8 mouse cellular contexts compared by ENCODE assay signal in the genomic region with DNA sequence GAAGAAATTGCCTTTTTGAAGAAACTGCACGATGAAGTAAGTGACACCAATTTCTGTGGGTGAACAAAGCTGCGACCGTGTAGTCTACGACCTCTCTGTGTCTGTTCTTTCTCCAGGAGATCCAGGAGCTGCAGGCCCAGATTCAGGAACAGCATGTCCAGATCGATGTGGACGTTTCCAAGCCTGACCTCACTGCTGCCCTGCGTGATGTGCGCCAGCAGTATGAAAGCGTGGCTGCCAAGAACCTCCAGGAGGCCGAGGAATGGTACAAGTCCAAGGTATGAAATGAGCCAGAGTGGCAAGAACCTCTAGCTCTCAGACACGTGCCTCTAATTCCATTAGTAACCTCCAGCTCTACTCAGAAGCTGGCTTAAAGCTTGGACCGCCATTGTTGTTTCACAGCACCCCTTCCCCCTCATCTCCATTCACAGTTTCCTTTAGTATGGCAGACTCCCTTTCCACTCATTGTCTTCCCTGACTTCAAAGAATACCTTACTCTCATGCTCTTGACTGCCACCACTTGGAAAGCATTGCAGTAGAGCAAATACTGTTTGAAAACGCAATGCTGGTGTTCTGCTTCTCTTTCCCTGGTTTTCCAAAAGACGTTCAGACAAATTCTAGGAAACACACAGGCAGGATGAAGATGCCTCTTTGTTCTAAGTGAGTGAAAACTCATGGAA. TPM values are rescaled to one million over a fixed set of nuclear protein-coding genes. Genes with fewer than 3 reads are reported as not detected.
A peak's percentile ranks its signal among the peaks of the same experiment; 100 is the strongest.
DNase-seq lines count a peak whose midpoint lies in the region; ATAC-seq lines count a peak whose summit lies in the region.

No protein-coding gene starts in this region.

- ATAC-seq in embryonic facial prominence, embryonic 13.5 days (ENCODE audit: insufficient number of reproducible peaks, insufficient read depth, low FRiP score, low TSS enrichment, low read depth), result no peak
- ATAC-seq in heart, embryonic 16.5 days (replicated peaks; ENCODE audit: extremely low read depth, insufficient read depth, low FRiP score), result no peak

- H3K9ac ChIP-seq in embryonic facial prominence, embryonic 13.5 days, result no peak overlapping the region
- H3K9ac ChIP-seq in heart, embryonic 16.5 days (ENCODE audit: low read length), result 0 out of 2 replicates have a peak overlapping the region, but pooled peaks have one; percentile 30

- no peaks in the 10 kb centered on the region for H3K27me3 ChIP-seq in embryonic facial prominence, embryonic 13.5 days
- 0 out of 2 replicates have a peak, but pooled peaks cover 5% of the 10 kb centered on the region for H3K27me3 ChIP-seq in embryonic facial prominence, embryonic 10.5 days (replicated peaks; ENCODE audit: low read depth, poor library complexity, severe bottlenecking)
- no peaks in the 10 kb centered on the region for H3K27me3 ChIP-seq in heart, embryonic 16.5 days (ENCODE audit: control insufficient read depth, insufficient read depth, low read length)

- peak overlapping the region; percentile 20; the same call in 1 of the 2 replicates for H3K4me2 ChIP-seq in embryonic facial prominence, embryonic 13.5 days
- peak overlapping the region; percentile 40 for H3K4me2 ChIP-seq in heart, embryonic 16.5 days (ENCODE audit: low read depth, low read length)

- no peak overlapping the region for H3K4me3 ChIP-seq in embryonic facial prominence, embryonic 13.5 days
- H3K4me3 ChIP-seq in embryonic facial prominence, embryonic 10.5 days, result no peak overlapping the region
- peak overlapping the region; percentile 22 for H3K4me3 ChIP-seq in heart, embryonic 16.5 days (ENCODE audit: low read length)

- 88% methylated on average over 14 of the region's 14 CpGs for WGBS in embryonic facial prominence, embryonic 13.5 days
- 84% methylated on average over 14 of the region's 14 CpGs for WGBS in embryonic facial prominence, embryonic 10.5 days
- 66% methylated on average over 14 of the region's 14 CpGs for WGBS in heart, embryonic 16.5 days

- peaks cover 15% of the 10 kb centered on the region for H3K4me1 ChIP-seq in embryonic facial prominence, embryonic 13.5 days
- H3K4me1 ChIP-seq in embryonic facial prominence, embryonic 10.5 days, result peaks cover 17% of the 10 kb centered on the region
- peaks cover 10% of the 10 kb centered on the region for H3K4me1 ChIP-seq in heart, embryonic 16.5 days (ENCODE audit: control insufficient read depth, insufficient read depth, low read length)

- DNase-seq in embryonic facial prominence, embryonic 10.5 days (ENCODE audit: low spot score), result no peak
- peak; percentile 7 for DNase-seq in urinary bladder, postnatal 14 days (ENCODE audit: low spot score)
- DNase-seq in urinary bladder, postnatal 10 days (ENCODE audit: low spot score), result no peak
- DNase-seq in right cerebral cortex, postnatal 4 days, result no peak
- DNase-seq in left cerebral cortex, adult 8-10 months (ENCODE audit: low spot score in 2 of 2), result no peak
- DNase-seq in layer of hippocampus, adult 8-10 months (ENCODE audit: low spot score in 2 of 2), result no peak

- no peak overlapping the region for H3K27ac ChIP-seq in embryonic facial prominence, embryonic 13.5 days
- no peak overlapping the region for H3K27ac ChIP-seq in embryonic facial prominence, embryonic 10.5 days (replicated peaks)
- H3K27ac ChIP-seq in heart, embryonic 16.5 days (ENCODE audit: low read length), result peak overlapping the region; percentile 52

- H3K9me3 ChIP-seq in embryonic facial prominence, embryonic 13.5 days, result no peaks in the 10 kb centered on the region
- H3K9me3 ChIP-seq in embryonic facial prominence, embryonic 10.5 days, result no peaks in the 10 kb centered on the region
- no peaks in the 10 kb centered on the region for H3K9me3 ChIP-seq in heart, embryonic 16.5 days (replicated peaks; ENCODE audit: control insufficient read depth, low read length)

- H3K36me3 ChIP-seq in embryonic facial prominence, embryonic 13.5 days, result peaks cover 66% of the 10 kb centered on the region
- H3K36me3 ChIP-seq in embryonic facial prominence, embryonic 10.5 days (replicated peaks), result peaks cover 69% of the 10 kb centered on the region
- peaks cover 55% of the 10 kb centered on the region for H3K36me3 ChIP-seq in heart, embryonic 16.5 days (ENCODE audit: control insufficient read depth, insufficient read depth)

RNA-seq across cellular contexts. Expression of a gene that starts 4.9 kb away (rescaled TPM):
- polyA plus RNA-seq in embryonic facial prominence, embryonic 13.5 days (2015; fragmentation: Nextera tagmentation; extraction: Ambion mirVana), result 923 and 1,009 TPM in 2 replicates
- 433 and 466 TPM in 2 replicates for polyA plus RNA-seq in embryonic facial prominence, embryonic 10.5 days (2016; fragmentation: Nextera tagmentation; extraction: Ambion mirVana)
- 820 and 887 TPM in 2 replicates for polyA plus RNA-seq in heart, embryonic 16.5 days (2015; fragmentation: Nextera tagmentation; extraction: Ambion mirVana)
- total RNA-seq in left cerebral cortex, adult 8-10 months (2022), result 10 to 100 TPM; 49.1 to 94.5 (median 69.2) TPM
- total RNA-seq in layer of hippocampus, adult 8-10 months (2022), result 100 to 1,000 TPM in 2 of 4 experiments, 10 to 100 TPM in 2; 51.2 to 185 (median 99.0) TPM

RNA-seq across cellular contexts. Expression of a gene that starts 34.1 kb away (rescaled TPM):
- 8.6 and 10.4 TPM in 2 replicates for polyA plus RNA-seq in embryonic facial prominence, embryonic 13.5 days (2015; fragmentation: Nextera tagmentation; extraction: Ambion mirVana)
- 7.5 TPM in 2 replicates for polyA plus RNA-seq in embryonic facial prominence, embryonic 10.5 days (2016; fragmentation: Nextera tagmentation; extraction: Ambion mirVana)
- 10.4 and 11.2 TPM in 2 replicates for polyA plus RNA-seq in heart, embryonic 16.5 days (2015; fragmentation: Nextera tagmentation; extraction: Ambion mirVana)
- 10 to 100 TPM in 1 of 4 experiments, 1 to 10 TPM in 3; 5.0 to 10.5 (median 6.2) TPM for total RNA-seq in left cerebral cortex, adult 8-10 months (2022)
- 1 to 10 TPM; 4.7 to 7.8 (median 5.4) TPM for total RNA-seq in layer of hippocampus, adult 8-10 months (2022)
